Mouse (Mus musculus) leukemia stem cell, adult 10-12 weeks (primary cell): ENCODE results near the gene Nf2. TPM values are rescaled to one million over a fixed set of nuclear protein-coding genes. Genes with fewer than 3 reads are reported as not detected.

Source experiments
- polyA plus RNA-seq: library from polyadenylated mRNA; stranded (reverse); fragments of >175 nt; gene quantifications from 2 replicates; pipeline ENCODE4 v1.2.3, GENCODE M21; 2012; ENCODE audit warnings: low replicate concordance

Gene Nf2
- polyA plus RNA-seq: 94.4 and 149 TPM in 2 replicates

DNA sequence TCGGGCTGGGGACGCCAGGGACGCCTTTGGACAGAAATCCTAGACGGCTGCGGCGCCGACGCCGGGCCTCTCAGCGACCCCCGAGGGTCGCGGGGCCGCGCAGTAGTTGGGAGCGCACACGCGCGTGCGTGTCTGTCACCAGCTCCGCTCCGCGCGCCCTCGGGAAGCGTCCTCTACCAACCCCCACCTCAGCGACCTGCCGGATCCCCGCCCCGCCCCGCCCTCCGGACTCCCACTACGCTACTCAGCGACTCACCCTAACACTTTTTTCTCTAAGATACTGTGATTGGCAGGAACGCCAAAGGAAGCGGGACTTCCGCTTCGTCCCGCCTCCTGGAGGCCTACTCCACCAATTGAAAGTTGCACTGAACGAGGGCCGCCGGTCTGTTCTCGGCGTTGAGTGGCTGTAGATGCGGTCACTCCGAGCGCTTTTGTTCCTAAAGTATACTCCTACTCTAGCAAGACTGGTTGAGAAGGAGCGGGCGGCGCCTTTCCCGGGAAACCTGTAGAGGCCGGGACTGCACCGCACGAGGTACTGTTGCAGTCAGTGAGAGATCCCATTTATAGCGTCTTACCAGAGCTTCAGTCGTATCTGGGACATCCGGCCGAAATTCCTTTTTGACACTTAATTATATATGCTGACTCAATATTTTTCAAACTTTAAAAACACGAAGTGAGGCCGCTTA lies at the start of gene Nf2:
Nf2 (minus strand) TSS at position 279 of the 686 bp plus-strand sequence.

DNA sequence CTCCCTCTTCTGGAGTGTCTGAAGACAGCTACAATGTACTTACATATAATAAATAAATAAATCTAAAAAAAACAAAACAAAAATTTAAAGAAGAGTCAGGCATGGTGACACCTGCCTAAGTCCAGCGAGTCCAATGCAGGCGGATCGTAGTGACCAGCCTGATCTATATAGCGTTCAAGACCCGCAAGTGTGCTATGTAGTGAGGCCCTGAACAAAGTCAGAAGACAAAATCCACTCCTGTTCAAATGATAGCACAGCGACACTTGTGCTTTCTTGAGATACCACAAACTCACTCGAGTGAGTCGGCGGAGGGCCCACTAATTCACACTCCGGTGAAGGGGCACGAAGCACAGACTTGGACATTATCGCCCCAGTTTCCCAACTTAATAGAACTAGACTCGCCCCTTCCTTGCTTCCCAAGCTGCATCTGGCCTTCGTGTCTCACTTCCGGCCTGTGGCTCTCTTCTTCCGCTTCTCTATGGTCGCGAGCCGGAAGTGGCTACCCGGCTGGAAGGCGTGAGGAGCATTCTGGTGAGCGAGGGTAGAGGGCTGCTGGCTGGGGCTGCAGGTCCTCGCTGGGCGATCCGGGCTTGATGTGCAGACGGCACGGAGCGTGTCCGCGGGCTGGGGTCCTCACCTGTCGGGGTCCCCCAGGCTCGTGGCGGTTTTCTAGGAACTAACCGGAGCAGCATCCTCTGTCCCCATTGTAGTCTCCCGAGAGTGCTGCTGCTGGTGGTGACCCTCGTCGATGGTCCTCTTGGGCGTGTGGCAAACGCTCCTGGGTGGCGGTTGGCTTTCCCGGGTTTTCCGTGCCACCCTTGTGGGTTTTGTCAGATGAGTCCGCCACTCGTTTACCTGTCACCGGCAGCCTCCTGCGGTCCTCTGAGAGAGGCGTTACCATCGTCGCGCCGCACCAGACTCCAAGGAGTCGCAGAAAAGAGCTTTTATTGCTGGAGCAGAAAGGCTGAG lies 45.8 kb upstream of the Nf2 start, which contains the start of gene Thoc5:
Thoc5 (plus strand) TSS at position 473 of the 969 bp plus-strand sequence.

GRCm38 (mm10) chr11:4873755-4874475 lies 24.6 kb upstream of the Nf2 start, which contains the start of gene Nipsnap1:
TSS of gene Nipsnap1 (plus strand) at chr11:4873951.

GRCm38 (mm10) chr11:4746733-4747132 lies 102.6 kb downstream of the Nf2 start, which contains the start of gene Cabp7:
TSS of gene Cabp7 (minus strand) at chr11:4746778.

Other genes starting within 250 kb of the Nf2 start
- gene Gm11032, start 229.5 kb downstream of the Nf2 start, polyA plus RNA-seq: not detected in 2 replicates
- 22.6 and 25.8 TPM in 2 replicates for gene Ascc2, start 211.8 kb downstream of the Nf2 start, polyA plus RNA-seq
- 66.5 and 95.5 TPM in 2 replicates for gene Uqcr10, start 145.2 kb downstream of the Nf2 start, polyA plus RNA-seq
- gene Zmat5, start 144.9 kb downstream of the Nf2 start, polyA plus RNA-seq: 52.4 and 98.8 TPM in 2 replicates
- 0.13 TPM in 1 of 2 replicates, not detected in the other for gene Cabp7, start 102.8 kb downstream of the Nf2 start, polyA plus RNA-seq
- gene Nipsnap1, start 24.4 kb upstream of the Nf2 start, polyA plus RNA-seq: 0.70 and 6.5 TPM in 2 replicates
- 1.8 and 5.6 TPM in 2 replicates for gene Thoc5, start 45.8 kb upstream of the Nf2 start, polyA plus RNA-seq
- gene Nefh, start 98.5 kb upstream of the Nf2 start, polyA plus RNA-seq: 1.9 and 2.2 TPM in 2 replicates
- 31.9 and 88.7 TPM in 2 replicates for gene Ap1b1, start 137.3 kb upstream of the Nf2 start, polyA plus RNA-seq
- 0.27 and 0.33 TPM in 2 replicates for gene Rasl10a, start 208.6 kb upstream of the Nf2 start, polyA plus RNA-seq
- 86.0 and 97.3 TPM in 2 replicates for gene Gas2l1, start 215.8 kb upstream of the Nf2 start, polyA plus RNA-seq
- 36.1 and 48.5 TPM in 2 replicates for gene Rhbdd3, start 249.4 kb upstream of the Nf2 start, polyA plus RNA-seq
- gene Ewsr1, start 249.7 kb upstream of the Nf2 start, polyA plus RNA-seq: 388 and 749 TPM in 2 replicates